Mouse (Mus musculus) small intestine, adult 2 months (tissue): ENCODE data around the gene Pcgf3. TPM values are rescaled to one million over a fixed set of nuclear protein-coding genes. Genes with fewer than 3 reads are reported as not detected.

Experiments used
- H3K27ac ChIP-seq: fragments of 200-500 bp; 2 replicates; pipeline ENCODE4 v1.5.1; 2012; ENCODE audit warnings: low read depth, low read length, control low read depth, inconsistent platforms; ENCODE audit not compliant: insufficient read depth
- H3K27me3 ChIP-seq: fragments of 200-500 bp; 2 replicates; pipeline ENCODE4 v1.6.1; 2012; ENCODE audit warnings: mild to moderate bottlenecking, moderate library complexity, low read length, inconsistent platforms; ENCODE audit not compliant: control insufficient read depth, insufficient read depth
- H3K36me3 ChIP-seq: fragments of 200-500 bp; 2 replicates; pipeline ENCODE4 v1.6.1; 2012; ENCODE audit warnings: mild to moderate bottlenecking, low read length, control low read depth, inconsistent platforms; ENCODE audit not compliant: control insufficient read depth, insufficient read depth
- H3K4me1 ChIP-seq: fragments of 200-500 bp; 2 replicates; pipeline ENCODE4 v1.6.1; 2012; ENCODE audit warnings: low read length, inconsistent platforms, mixed read lengths; ENCODE audit not compliant: control insufficient read depth, insufficient read depth, insufficient read length
- H3K4me3 ChIP-seq: fragments of 200-500 bp; 2 replicates; pipeline ENCODE4 v1.5.1; 2012; ENCODE audit warnings: low read depth, mild to moderate bottlenecking, control low read depth, inconsistent platforms, low read length, moderate library complexity
- CTCF ChIP-seq: fragments of 200-500 bp; IDR thresholded peaks from 2 replicates; pipeline ENCODE4 v1.5.1; 2012; ENCODE audit warnings: low read depth, mild to moderate bottlenecking, control low read depth, inconsistent platforms, low read length, moderate library complexity, mixed read lengths; ENCODE audit not compliant: insufficient replicate concordance, insufficient read length; ENCODE audit errors: extremely low read depth
- POLR2A ChIP-seq: fragments of 200-500 bp; IDR thresholded peaks from 2 replicates; pipeline ENCODE4 v1.6.1; 2012; ENCODE audit warnings: low read depth, mild to moderate bottlenecking, control low read depth, inconsistent platforms, low read length, moderate library complexity
- WGBS: fragments of 180-500 bp; shearing (Covaris S2); methylation state at CpG from one replicate; pipeline ENCODE4 v1.1.7; 2018; 5-methylcytosine and 5-hydroxymethylcytosine counted together
- polyA plus RNA-seq: library from polyadenylated mRNA; depleted of rRNA; stranded (reverse); fragments of >200 nt; gene quantifications from 2 replicates; pipeline ENCODE4 v1.2.3, GENCODE M21; 2012; rRNA removed

Gene Pcgf3
- polyA plus RNA-seq, 1 experiment = 5.1 TPM

- WGBS = 70% methylated on average over 1 of the region's 1 CpGs
- H3K36me3 ChIP-seq = no peaks in the 10 kb centered on the region
- no peak overlapping the region for H3K4me3 ChIP-seq
- no peaks in the 10 kb centered on the region for H3K4me1 ChIP-seq
- TF ChIP-seq POLR2A = no peak
- no peak for TF ChIP-seq CTCF
- no peak overlapping the region for H3K27ac ChIP-seq
- H3K27me3 ChIP-seq = peaks cover 13% of the 10 kb centered on the region
Measured at GRCm38 (mm10) chr5:108554041-108554440, 93.0 kb downstream of the Pcgf3 start.

Other genes with a start within 250 kb of the Pcgf3 start
- gene Dr1, start 192.3 kb upstream of the Pcgf3 start, polyA plus RNA-seq = 10.7 and 15.8 TPM in 2 replicates
- 2.5 and 4.7 TPM in 2 replicates for gene Pigg, start 148.6 kb upstream of the Pcgf3 start, polyA plus RNA-seq
- 0.57 and 0.76 TPM in 2 replicates for gene Gm42517, start 93.3 kb upstream of the Pcgf3 start, polyA plus RNA-seq
- not detected in 2 replicates for gene Pde6b, start 72.8 kb upstream of the Pcgf3 start, polyA plus RNA-seq
- 29.0 and 35.2 TPM in 2 replicates for gene Atp5k, start 26.8 kb upstream of the Pcgf3 start, polyA plus RNA-seq
- gene Mfsd7a, start 12.3 kb upstream of the Pcgf3 start, polyA plus RNA-seq = 4.0 and 12.8 TPM in 2 replicates
- gene Cplx1, start 88.8 kb downstream of the Pcgf3 start, polyA plus RNA-seq = 0.25 and 0.29 TPM in 2 replicates
- 75.5 and 152 TPM in 2 replicates for gene Gak, start 168.5 kb downstream of the Pcgf3 start, polyA plus RNA-seq
- gene Tmem175, start 168.5 kb downstream of the Pcgf3 start, polyA plus RNA-seq = 18.3 and 31.1 TPM in 2 replicates
- gene Idua, start 199.1 kb downstream of the Pcgf3 start, polyA plus RNA-seq = 15.0 and 20.1 TPM in 2 replicates
- 39.8 and 77.0 TPM in 2 replicates for gene Dgkq, start 208.4 kb downstream of the Pcgf3 start, polyA plus RNA-seq
- not detected in 2 replicates for gene Slc26a1, start 214.3 kb downstream of the Pcgf3 start, polyA plus RNA-seq
- 12.1 and 34.1 TPM in 2 replicates for gene Fgfrl1, start 231.2 kb downstream of the Pcgf3 start, polyA plus RNA-seq